Mouse (Mus musculus) urinary bladder, postnatal 36 days (tissue): Measurements from ENCODE around the gene Mcrs1.
"Not testable (repeated sequence)": the region's sequence is repeated elsewhere in the genome, so short reads cannot be mapped to it uniquely, and the experiment has no call there.

Experiments used
- DNase-seq, 2 experiments: peaks; one replicate each; pipeline ENCODE4 v3.0.0; 2022; ENCODE audit warnings: low spot score in 2 of 2, mixed read lengths in 1 of 2

Mcrs1 gene

GRCm38 (mm10) chr15:99251626-99252380, at the start of gene Mcrs1:
TSS of gene Mcrs1 (minus strand) at chr15:99251961.
- peak; percentile 94 to 98 for DNase-seq

GRCm38 (mm10) chr15:99296213-99296612, 44.5 kb upstream of the Mcrs1 start:
- DNase-seq, result no peak

GRCm38 (mm10) chr15:99295484-99295981, 43.8 kb upstream of the Mcrs1 start, which contains the start of gene Fam186b:
TSS of gene Fam186b (minus strand) at chr15:99295888.
- peak in 1 of 2 experiments; percentile 16 for DNase-seq

GRCm38 (mm10) chr15:99294813-99295374, 43.1 kb upstream of the Mcrs1 start, which contains the start of gene Prpf40b:
TSS of gene Prpf40b (plus strand) at chr15:99295087.
- peak; percentile 94 to 96 for DNase-seq

- no peak for DNase-seq
These were observed 42.5 kb upstream of the Mcrs1 start for GRCm38 (mm10) chr15:99294287-99294686.

GRCm38 (mm10) chr15:99290586-99290985, 38.8 kb upstream of the Mcrs1 start:
- no peak for DNase-seq

- DNase-seq, result no peak
These were observed 33.4 kb upstream of the Mcrs1 start for GRCm38 (mm10) chr15:99285189-99285535.

GRCm38 (mm10) chr15:99284527-99285188, 32.9 kb upstream of the Mcrs1 start:
- peak in 1 of 2 experiments; percentile 51 for DNase-seq

- DNase-seq, result no peak
These were observed 31.7 kb upstream of the Mcrs1 start for GRCm38 (mm10) chr15:99283456-99283855.

GRCm38 (mm10) chr15:99278271-99278670, 26.5 kb upstream of the Mcrs1 start:
- DNase-seq, result no peak

GRCm38 (mm10) chr15:99276095-99276494, 24.3 kb upstream of the Mcrs1 start:
- DNase-seq, result no peak

GRCm38 (mm10) chr15:99265679-99266078, 13.9 kb upstream of the Mcrs1 start:
- peak; percentile 42 to 62 for DNase-seq

- DNase-seq, result no peak
These were observed 12.6 kb upstream of the Mcrs1 start for GRCm38 (mm10) chr15:99264363-99264762.

- no peak for DNase-seq
These were observed 10.9 kb upstream of the Mcrs1 start for GRCm38 (mm10) chr15:99262702-99263101.

GRCm38 (mm10) chr15:99259730-99260252, 8.0 kb upstream of the Mcrs1 start:
- peak; percentile 51 to 78 for DNase-seq

GRCm38 (mm10) chr15:99259167-99259729, 7.5 kb upstream of the Mcrs1 start:
- DNase-seq, result no peak

- DNase-seq, result no peak
These were observed 3.5 kb upstream of the Mcrs1 start for GRCm38 (mm10) chr15:99255241-99255749.

GRCm38 (mm10) chr15:99254477-99255005, 2.8 kb upstream of the Mcrs1 start:
- no peak for DNase-seq

GRCm38 (mm10) chr15:99253772-99254171, 2.0 kb upstream of the Mcrs1 start:
- DNase-seq, result no peak

GRCm38 (mm10) chr15:99253175-99253479, 1.4 kb upstream of the Mcrs1 start:
- not testable (repeated sequence) for DNase-seq

- no peak for DNase-seq
These were observed 817 bp upstream of the Mcrs1 start for GRCm38 (mm10) chr15:99252381-99253174.
